Mouse (Mus musculus) limb, embryonic 14.5 days (tissue): ENCODE data around the gene AC124502.3. TPM values are rescaled to one million over a fixed set of nuclear protein-coding genes. Genes with fewer than 3 reads are reported as not detected.

ENCODE experiments used
- ATAC-seq: fragments of 200-750 bp; cut with Nextera tagmentation; 2 replicates; pipeline ENCODE4 v1.8.0; 2017; ENCODE audit warnings: low read depth, moderate number of reproducible peaks, moderate TSS enrichment; ENCODE audit not compliant: low FRiP score
- DNase-seq: peaks from one replicate; pipeline ENCODE4 v3.0.0-alpha.2; 2015; ENCODE audit warnings: low spot score
- H3K27ac ChIP-seq: fragments of 300-500 bp; sonication (generic); replicated peaks from 2 replicates; pipeline ENCODE4 v1.5.1; 2014; ENCODE audit warnings: low read depth, mild to moderate bottlenecking, low read length, moderate library complexity, mixed read lengths
- H3K27me3 ChIP-seq: fragments of 300-500 bp; sonication (generic); 2 replicates; pipeline ENCODE4 v1.6.1; 2014; ENCODE audit warnings: low read length, mixed read lengths; ENCODE audit not compliant: control insufficient read depth, insufficient read depth
- H3K36me3 ChIP-seq: fragments of 300-500 bp; sonication (generic); 2 replicates; pipeline ENCODE4 v1.6.1; 2014; ENCODE audit warnings: mild to moderate bottlenecking, low read length, moderate library complexity, mixed read lengths; ENCODE audit not compliant: control insufficient read depth, insufficient read depth
- H3K4me1 ChIP-seq: fragments of 300-500 bp; sonication (generic); 2 replicates; pipeline ENCODE4 v1.6.1; 2014; ENCODE audit warnings: antibody characterized with exemption, low read length, mixed read lengths; ENCODE audit not compliant: control insufficient read depth, insufficient read depth
- H3K4me2 ChIP-seq: fragments of 300-500 bp; sonication (generic); replicated peaks from 2 replicates; pipeline ENCODE4 v1.6.1; 2014; ENCODE audit warnings: low read depth, mild to moderate bottlenecking, low read length, moderate library complexity; ENCODE audit not compliant: severe bottlenecking
- H3K4me3 ChIP-seq: fragments of 300-500 bp; sonication (generic); replicated peaks from 2 replicates; pipeline ENCODE4 v1.5.1; 2014; ENCODE audit warnings: low read length
- H3K9ac ChIP-seq: fragments of 300-500 bp; sonication (generic); 2 replicates; pipeline ENCODE4 v1.6.1; 2014; ENCODE audit warnings: mild to moderate bottlenecking, low read depth, low read length, moderate library complexity; ENCODE audit not compliant: severe bottlenecking
- H3K9me3 ChIP-seq: fragments of 300-500 bp; sonication (generic); 2 replicates; pipeline ENCODE4 v1.6.1; 2016; ENCODE audit warnings: low read length; ENCODE audit not compliant: control insufficient read depth
- POLR2A ChIP-seq: fragments of 200-500 bp; IDR thresholded peaks from 2 replicates; pipeline ENCODE4 v1.8.0; 2012; ENCODE audit warnings: inconsistent platforms, mild to moderate bottlenecking, moderate library complexity, borderline replicate concordance; ENCODE audit not compliant: insufficient read depth, insufficient read length; ENCODE audit errors: extremely low read depth
- WGBS: fragments of 180-500 bp; shearing (Covaris S2); extraction: QIAGEN DNeasy Blood & Tissue Kit; methylation state at CpG from one replicate; pipeline ENCODE4 v1.1.7; 2014; 5-methylcytosine and 5-hydroxymethylcytosine counted together
- polyA plus RNA-seq, 2 experiments: library from polyadenylated mRNA; depleted of rRNA in 1 of 2; stranded (reverse) in 1 of 2; unstranded in 1 of 2; fragments of >200 nt; fragmentation: Nextera tagmentation in 1 of 2; extraction: Ambion mirVana in 1 of 2; gene quantifications; 2 replicates each; pipeline versions ENCODE4 v1.2.1 to v1.2.3; 2012 to 2014

The AC124502.3 gene
- polyA plus RNA-seq, 2 experiments = 1.7 to 2.5 TPM

DNA sequence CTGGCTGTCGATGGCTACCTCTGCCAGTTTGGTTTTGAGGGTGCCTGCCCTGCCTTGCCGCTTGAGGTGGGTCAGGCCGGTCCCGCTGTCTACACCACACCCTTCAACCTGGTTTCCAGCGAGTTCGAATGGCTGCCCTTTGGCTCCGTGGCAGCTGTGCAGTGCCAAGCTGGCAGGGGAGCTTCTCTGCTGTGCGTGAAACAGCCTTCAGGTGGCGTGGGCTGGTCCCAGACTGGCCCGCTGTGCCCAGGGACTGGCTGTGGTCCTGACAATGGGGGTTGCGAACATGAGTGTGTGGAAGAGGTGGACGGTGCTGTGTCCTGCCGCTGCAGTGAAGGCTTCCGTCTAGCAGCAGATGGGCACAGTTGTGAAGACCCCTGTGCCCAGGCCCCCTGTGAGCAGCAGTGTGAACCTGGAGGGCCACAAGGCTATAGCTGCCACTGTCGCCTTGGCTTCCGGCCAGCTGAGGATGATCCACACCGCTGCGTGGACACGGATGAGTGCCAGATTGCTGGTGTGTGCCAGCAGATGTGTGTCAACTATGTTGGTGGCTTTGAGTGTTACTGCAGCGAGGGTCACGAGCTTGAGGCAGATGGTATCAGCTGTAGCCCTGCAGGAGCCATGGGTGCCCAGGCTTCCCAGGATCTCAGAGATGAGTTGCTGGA, 30.0 kb downstream of the AC124502.3 start:
- peak overlapping the region; percentile 64 for H3K4me3 ChIP-seq
- H3K27me3 ChIP-seq = no peaks in the 10 kb centered on the region
- 38% methylated on average over 21 of the region's 21 CpGs for WGBS
- no peak for DNase-seq
- no peak for ATAC-seq
- H3K4me1 ChIP-seq = peaks cover 44% of the 10 kb centered on the region
- peak overlapping the region; percentile 76 for H3K9ac ChIP-seq
- no peaks in the 10 kb centered on the region for H3K36me3 ChIP-seq
- no peak for TF ChIP-seq POLR2A
- peak overlapping the region; percentile 87 for H3K27ac ChIP-seq
- no peaks in the 10 kb centered on the region for H3K9me3 ChIP-seq
- peak overlapping the region; percentile 94 for H3K4me2 ChIP-seq

GRCm38 (mm10) chr19:5069486-5069885, 30.8 kb downstream of the AC124502.3 start:
- no peak for TF ChIP-seq POLR2A
- WGBS = 62% methylated on average over 5 of the region's 5 CpGs
- H3K9me3 ChIP-seq = no peaks in the 10 kb centered on the region
- H3K27me3 ChIP-seq = no peaks in the 10 kb centered on the region
- no peaks in the 10 kb centered on the region for H3K36me3 ChIP-seq
- no peak for DNase-seq
- H3K27ac ChIP-seq = peak overlapping the region; percentile 96; the same call in 1 of the 2 replicates
- no peak for ATAC-seq
- H3K9ac ChIP-seq = peak overlapping the region; percentile 18; the same call in 1 of the 2 replicates
- peaks cover 44% of the 10 kb centered on the region for H3K4me1 ChIP-seq
- H3K4me2 ChIP-seq = peak overlapping the region; percentile 94
- H3K4me3 ChIP-seq = peak overlapping the region; percentile 64

GRCm38 (mm10) chr19:5069978-5070377, 31.3 kb downstream of the AC124502.3 start:
- WGBS = 66% methylated on average over 7 of the region's 7 CpGs
- Histone ChIP-seq H3K27ac (peak overlapping the region; percentile 96), H3K36me3 (no peaks in the 10 kb centered on the region), H3K27me3 (no peaks in the 10 kb centered on the region), H3K9ac (peak overlapping the region; percentile 58; the same call in 1 of the 2 replicates), H3K4me3 (peak overlapping the region; percentile 64), H3K9me3 (no peaks in the 10 kb centered on the region), H3K4me1 (peaks cover 44% of the 10 kb centered on the region), H3K4me2 (peak overlapping the region; percentile 94)
- ATAC-seq = no peak
- DNase-seq = no peak
- TF ChIP-seq POLR2A = no peak

- no peaks in the 10 kb centered on the region for H3K36me3 ChIP-seq
- H3K4me3 ChIP-seq = peak overlapping the region; percentile 64
- TF ChIP-seq POLR2A = no peak
- DNase-seq = no peak
- H3K4me1 ChIP-seq = peaks cover 39% of the 10 kb centered on the region
- ATAC-seq = no peak
- H3K4me2 ChIP-seq = peak overlapping the region; percentile 94
- H3K9me3 ChIP-seq = no peaks in the 10 kb centered on the region
- H3K27me3 ChIP-seq = no peaks in the 10 kb centered on the region
- H3K27ac ChIP-seq = peak overlapping the region; percentile 96
- 6% methylated on average over 11 of the region's 11 CpGs for WGBS
- H3K9ac ChIP-seq = peak overlapping the region; percentile 58
These were observed 32.4 kb downstream of the AC124502.3 start for GRCm38 (mm10) chr19:5071077-5071476.

- Histone ChIP-seq H3K9me3 (no peaks in the 10 kb centered on the region), H3K36me3 (no peaks in the 10 kb centered on the region), H3K27me3 (no peaks in the 10 kb centered on the region), H3K27ac (peak overlapping the region; percentile 96), H3K4me3 (peak overlapping the region; percentile 64), H3K9ac (peak overlapping the region; percentile 58), H3K4me2 (peak overlapping the region; percentile 94), H3K4me1 (peaks cover 38% of the 10 kb centered on the region)
- TF ChIP-seq POLR2A = no peak
- peak; percentile 89 for ATAC-seq
- DNase-seq = peak; percentile 95
- WGBS = under 1% methylated on average over 35 of the region's 40 CpGs
These were observed 33.1 kb downstream of the AC124502.3 start for GRCm38 (mm10) chr19:5071545-5072369.
